Mouse (Mus musculus): Measurements from ENCODE around the gene Zfp712. TPM values are rescaled to one million over a fixed set of nuclear protein-coding genes. Genes with fewer than 3 reads are reported as not detected.

Zfp712 gene
- 3.3 and 3.4 TPM in 2 replicates for polyA plus RNA-seq (2015; fragmentation: Nextera tagmentation; extraction: Ambion mirVana)

DNA sequence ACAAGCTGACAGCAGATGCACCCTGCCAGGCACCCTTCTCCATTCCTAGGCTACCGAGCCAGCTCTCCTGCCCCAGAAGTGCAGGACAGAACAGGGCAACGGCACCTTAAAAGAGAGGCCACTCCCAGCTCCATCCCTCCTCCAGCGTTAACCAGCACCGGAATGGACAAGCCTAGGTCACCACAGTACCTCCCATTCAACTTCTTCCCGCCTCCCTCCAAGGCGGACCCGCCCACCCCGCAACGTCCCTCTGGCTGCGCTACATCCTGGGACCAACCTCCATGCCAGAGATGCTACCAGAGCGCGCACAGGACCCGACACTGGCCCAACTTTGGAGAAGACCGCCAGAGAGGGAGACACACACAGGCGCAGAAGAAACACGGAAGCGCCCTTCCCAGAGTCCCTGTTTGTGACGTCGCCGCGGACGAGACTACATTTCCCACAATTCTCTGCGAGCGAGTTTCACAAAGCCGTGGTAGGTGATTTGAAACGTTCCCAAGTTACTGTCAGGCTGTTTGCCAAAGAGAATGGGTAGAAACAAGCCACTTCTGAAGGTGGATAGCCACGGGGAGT lies at the start of gene Zfp712:
Zfp712 (minus strand) TSS at position 385 of the 573 bp plus-strand sequence.
- Histone ChIP-seq H3K36me3 (no peaks in the 10 kb centered on the region), H3K4me2 (peak within 1 kb of the TSS; percentile 72), H3K9me3 (replicated peaks) (no peaks in the 10 kb centered on the region), H3K9ac (peak within 1 kb of the TSS; percentile 50), H3K4me3 (replicated peaks) (peak within 1 kb of the TSS; percentile 63), H3K27me3 (no peaks in the 10 kb centered on the region), H3K27ac (peak within 1 kb of the TSS; percentile 88), H3K4me1 (peaks cover 6% of the 10 kb centered on the region; the same call in 1 of the 2 replicates)
- under 1% methylated on average over 27 of the region's 27 CpGs for WGBS
- peak; percentile 98 for ATAC-seq (replicated peaks; ENCODE audit: low FRiP score)

GRCm38 (mm10) chr13:67108821-67109206 lies 47.8 kb upstream of the Zfp712 start:
- Histone ChIP-seq H3K9me3 (replicated peaks) (no peaks in the 10 kb centered on the region), H3K9ac (no peak overlapping the region), H3K27me3 (no peaks in the 10 kb centered on the region), H3K4me1 (peaks cover 9% of the 10 kb centered on the region), H3K4me3 (replicated peaks) (peak overlapping the region; percentile 74), H3K27ac (peak overlapping the region; percentile 43; the same call in 1 of the 2 replicates), H3K36me3 (peaks cover 16% of the 10 kb centered on the region), H3K4me2 (peak overlapping the region; percentile 73)
- 4% methylated on average over 9 of the region's 9 CpGs for WGBS
- ATAC-seq (replicated peaks; ENCODE audit: low FRiP score) = peak; percentile 53

DNA sequence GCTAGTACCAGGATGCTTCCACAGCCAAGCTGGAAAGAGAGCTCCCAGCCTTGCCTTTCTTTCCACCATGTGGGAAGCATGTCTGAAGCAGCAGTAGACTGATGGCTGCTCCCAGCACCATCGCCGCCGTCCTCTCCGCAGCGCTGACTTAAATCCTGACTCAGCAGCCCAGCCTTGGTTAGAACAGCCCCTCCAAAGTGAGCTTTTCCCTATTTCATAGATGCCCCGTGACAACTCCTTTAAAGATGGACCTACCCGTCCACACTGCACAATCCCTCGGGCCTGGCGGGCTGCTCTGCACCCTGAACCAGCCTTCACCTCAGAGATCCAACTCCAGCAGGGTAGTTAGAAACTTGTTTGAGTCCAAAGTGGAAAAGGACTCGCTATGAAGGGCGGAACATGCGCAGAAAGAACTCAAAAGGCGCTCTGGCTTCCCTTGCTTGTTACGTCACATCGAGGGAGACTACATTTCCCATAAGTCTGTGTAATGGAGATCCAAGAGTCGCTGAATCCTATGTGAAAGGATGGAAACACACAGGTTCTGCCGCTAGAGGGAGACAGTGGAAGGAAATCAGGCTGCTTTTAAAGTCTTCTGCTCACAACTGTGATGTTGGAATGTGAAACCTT lies 47.3 kb upstream of the Zfp712 start, which contains the start of gene Gm28557:
Gm28557 (minus strand) TSS at position 411 of the 627 bp plus-strand sequence.
- no peaks in the 10 kb centered on the region for H3K9me3 ChIP-seq (replicated peaks)
- H3K4me3 ChIP-seq (replicated peaks) = peak within 1 kb of the TSS; percentile 74
- under 1% methylated on average over 17 of the region's 17 CpGs for WGBS
- H3K4me2 ChIP-seq = peak within 1 kb of the TSS; percentile 73
- H3K36me3 ChIP-seq = peaks cover 16% of the 10 kb centered on the region
- peak within 1 kb of the TSS; percentile 95 for H3K27ac ChIP-seq
- peaks cover 9% of the 10 kb centered on the region for H3K4me1 ChIP-seq
- ATAC-seq (replicated peaks; ENCODE audit: low FRiP score) = peak; percentile 99
- H3K9ac ChIP-seq = peak within 1 kb of the TSS; percentile 68
- no peaks in the 10 kb centered on the region for H3K27me3 ChIP-seq

- Histone ChIP-seq H3K4me2 (peak overlapping the region; percentile 73), H3K4me3 (replicated peaks) (peak overlapping the region; percentile 74), H3K9ac (peak overlapping the region; percentile 68), H3K9me3 (replicated peaks) (no peaks in the 10 kb centered on the region), H3K4me1 (peaks cover 9% of the 10 kb centered on the region), H3K27me3 (no peaks in the 10 kb centered on the region), H3K36me3 (peaks cover 16% of the 10 kb centered on the region), H3K27ac (peak overlapping the region; percentile 95)
- ATAC-seq (replicated peaks; ENCODE audit: low FRiP score) = no peak
- WGBS = 49% methylated on average over 9 of the region's 9 CpGs
Measured at GRCm38 (mm10) chr13:67107681-67108080, 46.7 kb upstream of the Zfp712 start.

DNA sequence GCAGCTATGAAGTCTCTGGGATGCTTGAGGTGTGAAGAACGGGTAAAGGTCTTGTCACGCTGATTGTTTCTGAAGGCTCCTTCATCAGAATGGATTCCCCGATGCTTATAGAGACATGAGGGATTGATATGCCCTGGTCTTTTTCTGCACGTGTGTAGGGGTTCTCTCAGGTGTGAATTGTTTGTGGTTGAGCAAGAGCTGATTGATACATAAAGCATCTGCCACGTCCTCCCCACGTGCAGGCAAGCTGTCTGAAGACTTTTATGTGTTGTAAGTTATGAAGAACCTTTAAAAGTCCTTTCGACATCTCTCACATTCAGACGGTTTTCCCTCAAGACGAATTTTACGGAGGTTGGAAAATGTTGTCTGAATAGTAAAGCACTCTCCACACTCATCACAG lies 36.9 kb upstream of the Zfp712 start, which contains the start of gene Zfp708:
Zfp708 (minus strand) TSS at position 101 of the 400 bp plus-strand sequence.
- Histone ChIP-seq H3K36me3 (peaks cover 32% of the 10 kb centered on the region), H3K27me3 (no peaks in the 10 kb centered on the region), H3K9me3 (replicated peaks) (no peaks in the 10 kb centered on the region), H3K27ac (no peak within 1 kb of the TSS), H3K4me1 (no peaks in the 10 kb centered on the region), H3K4me2 (no peak within 1 kb of the TSS), H3K9ac (no peak within 1 kb of the TSS), H3K4me3 (replicated peaks) (no peak within 1 kb of the TSS)
- ATAC-seq (replicated peaks; ENCODE audit: low FRiP score) = no peak
- 91% methylated on average over 10 of the region's 10 CpGs for WGBS

DNA sequence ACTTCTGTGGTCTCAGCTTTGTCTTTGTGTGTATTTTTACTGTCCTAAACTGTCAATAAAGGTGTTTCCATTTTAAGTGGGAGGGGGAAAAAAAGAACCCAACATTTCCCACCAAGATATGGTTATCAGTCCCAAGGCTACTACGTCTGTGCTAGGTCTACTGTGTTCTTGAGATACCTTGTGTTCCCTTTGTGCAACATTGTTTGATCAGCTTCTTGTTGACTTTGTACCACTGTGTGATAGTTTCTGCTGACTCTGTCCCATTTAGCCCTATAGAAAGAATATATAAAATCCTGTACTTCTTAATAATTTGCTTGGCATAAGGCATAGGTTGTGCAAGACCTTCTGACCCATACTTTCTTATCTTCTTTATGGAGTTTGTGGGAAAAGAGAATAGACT lies 29.2 kb upstream of the Zfp712 start:
- peaks cover 5% of the 10 kb centered on the region; the same call in 1 of the 2 replicates for H3K36me3 ChIP-seq
- WGBS = 86% methylated on average over 1 of the region's 1 CpGs
- no peaks in the 10 kb centered on the region for H3K9me3 ChIP-seq (replicated peaks)
- no peak overlapping the region for H3K4me3 ChIP-seq (replicated peaks)
- no peaks in the 10 kb centered on the region for H3K27me3 ChIP-seq
- no peak for ATAC-seq (replicated peaks; ENCODE audit: low FRiP score)
- no peak overlapping the region for H3K9ac ChIP-seq
- H3K27ac ChIP-seq = no peak overlapping the region
- no peak overlapping the region for H3K4me2 ChIP-seq
- H3K4me1 ChIP-seq = no peaks in the 10 kb centered on the region

GRCm38 (mm10) chr13:67081946-67082345 lies 21.0 kb upstream of the Zfp712 start:
- Histone ChIP-seq H3K27ac (peak overlapping the region; percentile 96), H3K9me3 (replicated peaks) (no peaks in the 10 kb centered on the region), H3K36me3 (peaks cover 19% of the 10 kb centered on the region), H3K4me2 (peak overlapping the region; percentile 81), H3K4me1 (peaks cover 9% of the 10 kb centered on the region; the same call in 1 of the 2 replicates), H3K27me3 (no peaks in the 10 kb centered on the region), H3K9ac (peak overlapping the region; percentile 63), H3K4me3 (replicated peaks) (peak overlapping the region; percentile 68)
- ATAC-seq (replicated peaks; ENCODE audit: low FRiP score) = no peak
- 90% methylated on average over 1 of the region's 1 CpGs for WGBS

DNA sequence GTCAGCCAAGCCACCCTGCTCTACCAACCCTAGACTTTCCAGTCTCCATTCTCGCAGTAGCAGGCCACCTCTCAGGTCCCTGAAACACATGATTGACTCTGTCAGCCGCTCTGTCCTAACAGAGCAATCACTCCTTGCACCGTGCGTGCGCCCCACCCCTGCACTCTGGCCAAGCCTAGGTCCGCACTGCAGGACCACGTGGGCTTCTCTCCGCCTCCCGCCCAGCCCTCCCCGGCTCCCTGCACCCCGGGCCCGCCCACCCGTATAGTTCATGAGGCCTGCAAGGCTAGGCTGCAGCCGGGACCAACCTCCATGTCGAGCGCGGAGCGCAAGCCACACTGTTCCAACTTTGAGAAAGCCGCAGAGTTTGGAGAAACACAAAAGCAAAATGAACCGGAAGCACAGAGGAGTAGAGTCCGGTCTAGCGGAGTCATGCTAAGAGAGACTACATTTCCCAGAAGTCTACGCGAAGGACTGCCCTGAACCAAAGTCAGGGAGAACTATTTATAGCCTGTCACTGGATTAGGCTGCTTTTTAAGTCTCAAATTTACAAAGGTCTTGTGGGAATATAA lies 20.3 kb upstream of the Zfp712 start:
- ATAC-seq (replicated peaks; ENCODE audit: low FRiP score) = peak; percentile 100
- Histone ChIP-seq H3K36me3 (peaks cover 23% of the 10 kb centered on the region), H3K4me1 (peaks cover 9% of the 10 kb centered on the region; the same call in 1 of the 2 replicates), H3K4me2 (peak overlapping the region; percentile 81), H3K4me3 (replicated peaks) (peak overlapping the region; percentile 68), H3K9me3 (replicated peaks) (no peaks in the 10 kb centered on the region), H3K9ac (peak overlapping the region; percentile 63), H3K27me3 (no peaks in the 10 kb centered on the region), H3K27ac (peak overlapping the region; percentile 96)
- under 1% methylated on average over 24 of the region's 24 CpGs for WGBS

- 93% methylated on average over 2 of the region's 2 CpGs for WGBS
- Histone ChIP-seq H3K4me2 (no peak overlapping the region), H3K27me3 (no peaks in the 10 kb centered on the region), H3K36me3 (peaks cover 52% of the 10 kb centered on the region), H3K27ac (no peak overlapping the region), H3K4me3 (replicated peaks) (no peak overlapping the region), H3K9me3 (replicated peaks) (no peaks in the 10 kb centered on the region; the same call in none of the 2 replicates), H3K9ac (no peak overlapping the region), H3K4me1 (peaks cover 9% of the 10 kb centered on the region; the same call in 1 of the 2 replicates)
- no peak for ATAC-seq (replicated peaks; ENCODE audit: low FRiP score)
Measured at GRCm38 (mm10) chr13:67077244-67077643, 16.3 kb upstream of the Zfp712 start.

DNA sequence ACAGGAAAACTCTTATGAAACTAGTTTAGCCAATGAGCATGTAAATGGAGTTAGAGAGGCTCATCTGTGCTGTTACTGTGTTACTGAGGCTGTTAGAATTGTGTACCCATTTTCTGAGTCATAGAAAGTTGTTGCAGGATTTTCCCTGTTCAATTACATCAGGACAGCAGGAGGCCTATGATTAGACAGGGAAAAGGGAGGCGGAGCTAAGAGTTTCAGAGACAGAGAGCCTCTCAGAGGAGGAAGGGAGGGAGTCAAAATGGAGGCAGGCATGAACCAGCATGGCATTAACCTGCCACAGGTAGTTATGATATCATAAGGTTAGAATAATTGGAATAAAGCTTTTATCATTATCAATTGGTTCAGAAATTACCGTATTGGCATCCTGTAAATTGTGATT lies 11.8 kb upstream of the Zfp712 start:
- ATAC-seq (replicated peaks; ENCODE audit: low FRiP score) = no peak
- Histone ChIP-seq H3K4me2 (no peak overlapping the region), H3K36me3 (peaks cover 74% of the 10 kb centered on the region), H3K9me3 (replicated peaks) (peaks cover 20% of the 10 kb centered on the region), H3K27me3 (no peaks in the 10 kb centered on the region), H3K4me1 (no peaks in the 10 kb centered on the region), H3K27ac (no peak overlapping the region), H3K4me3 (replicated peaks) (no peak overlapping the region), H3K9ac (no peak overlapping the region)
- 96% methylated on average over 2 of the region's 2 CpGs for WGBS

- Histone ChIP-seq H3K27ac (no peak overlapping the region), H3K9me3 (replicated peaks) (peaks cover 16% of the 10 kb centered on the region), H3K36me3 (peaks cover 28% of the 10 kb centered on the region), H3K4me2 (no peak overlapping the region), H3K4me3 (replicated peaks) (no peak overlapping the region), H3K9ac (no peak overlapping the region), H3K27me3 (no peaks in the 10 kb centered on the region), H3K4me1 (0 out of 2 replicates have a peak, but pooled peaks cover under 1% of the 10 kb centered on the region)
- no peak for ATAC-seq (replicated peaks; ENCODE audit: low FRiP score)
- 84% methylated on average over 8 of the region's 8 CpGs for WGBS
Measured at GRCm38 (mm10) chr13:67065386-67065785, 4.4 kb upstream of the Zfp712 start.

DNA sequence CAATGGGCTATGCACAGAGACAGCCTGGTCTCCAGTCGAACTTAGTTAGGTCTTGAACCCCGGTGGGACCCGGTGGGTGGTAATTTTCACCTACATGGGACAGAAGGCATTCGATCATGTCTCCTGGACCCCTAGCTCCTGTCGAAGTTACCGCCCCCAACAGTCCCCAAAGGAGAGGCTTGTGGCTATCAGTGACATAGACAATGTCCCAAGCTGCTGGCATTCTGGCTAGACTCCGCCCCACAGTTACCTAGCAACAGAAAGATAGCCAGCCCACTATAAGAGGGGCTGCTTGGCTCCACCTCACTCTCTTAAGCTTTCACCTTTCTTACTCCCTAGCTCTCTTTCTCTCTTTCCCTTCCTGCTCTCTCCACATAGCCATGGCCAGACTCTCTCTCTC lies 1.5 kb upstream of the Zfp712 start:
- no peak for ATAC-seq (replicated peaks; ENCODE audit: low FRiP score)
- Histone ChIP-seq H3K36me3 (peaks cover 5% of the 10 kb centered on the region; the same call in 1 of the 2 replicates), H3K27ac (no peak overlapping the region), H3K27me3 (no peaks in the 10 kb centered on the region), H3K4me3 (replicated peaks) (no peak overlapping the region), H3K9ac (no peak overlapping the region), H3K9me3 (replicated peaks) (0 out of 2 replicates have a peak, but pooled peaks cover 5% of the 10 kb centered on the region), H3K4me1 (peaks cover 6% of the 10 kb centered on the region; the same call in 1 of the 2 replicates), H3K4me2 (no peak overlapping the region)
- 63% methylated on average over 7 of the region's 7 CpGs for WGBS

Data from kidney, embryonic 15.5 days (tissue).